Mouse (Mus musculus): ENCODE results near the gene Fxyd7. TPM values are rescaled to one million over a fixed set of nuclear protein-coding genes. Genes with fewer than 3 reads are reported as not detected.

Gene Fxyd7
- not detected for polyA plus RNA-seq (2014; fragmentation: Illumina TruSeq; extraction: RNeasy Lipid Tissue Mini Kit (QIAGEN cat#74804))

GRCm38 (mm10) chr7:31051321-31052021 lies at the start of gene Fxyd7:
Gene Fxyd7, minus strand, starts transcription at chr7:31051467.

GRCm38 (mm10) chr7:31076492-31076891 lies 25.2 kb upstream of the Fxyd7 start, which contains the start of gene Fxyd3:
Gene Fxyd3, minus strand, starts transcription at chr7:31076704.

GRCm38 (mm10) chr7:31059108-31059507 lies 7.8 kb upstream of the Fxyd7 start, which contains the start of gene Lgi4:
Gene Lgi4, plus strand, starts transcription at chr7:31059342.

DNA sequence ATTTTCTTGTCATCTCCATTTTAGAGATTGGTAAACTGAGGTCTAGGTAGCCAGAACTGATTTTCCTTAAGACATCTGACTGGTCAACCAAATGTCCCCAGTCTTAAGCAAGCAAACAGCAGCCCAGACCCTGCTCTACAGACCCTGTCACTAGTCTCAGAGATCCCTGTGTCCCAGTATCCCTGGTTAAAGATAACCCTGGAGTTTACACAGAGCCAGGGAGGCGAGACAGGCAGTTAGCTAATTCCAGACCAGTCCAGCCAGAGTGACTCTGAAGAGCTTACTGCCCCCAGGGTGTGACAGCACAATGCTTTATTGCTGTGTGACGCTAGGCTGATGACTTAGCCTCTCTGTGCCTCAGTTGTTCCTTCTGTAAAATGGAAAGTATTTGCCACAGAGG lies 5.8 kb upstream of the Fxyd7 start, which contains the start of gene Fxyd1:
Gene Fxyd1, minus strand, starts transcription at position 129 of the 400 bp plus-strand sequence.

GRCm38 (mm10) chr7:31042431-31042910 lies 8.8 kb downstream of the Fxyd7 start, which contains the start of gene Fxyd5:
Gene Fxyd5, minus strand, starts transcription at chr7:31042481.

Other genes with a start within 250 kb of the Fxyd7 start
- 0.23 TPM for gene Ffar2, start 227.7 kb downstream of the Fxyd7 start, polyA plus RNA-seq (2014; fragmentation: Illumina TruSeq; extraction: RNeasy Lipid Tissue Mini Kit (QIAGEN cat#74804))
- gene Ffar3, start 195.3 kb downstream of the Fxyd7 start, polyA plus RNA-seq (2014; fragmentation: Illumina TruSeq; extraction: RNeasy Lipid Tissue Mini Kit (QIAGEN cat#74804)): not detected
- not detected for gene Ffar1, start 189.9 kb downstream of the Fxyd7 start, polyA plus RNA-seq (2014; fragmentation: Illumina TruSeq; extraction: RNeasy Lipid Tissue Mini Kit (QIAGEN cat#74804))
- 4.0 TPM for gene Cd22, start 171.1 kb downstream of the Fxyd7 start, polyA plus RNA-seq (2014; fragmentation: Illumina TruSeq; extraction: RNeasy Lipid Tissue Mini Kit (QIAGEN cat#74804))
- gene Mag, start 136.6 kb downstream of the Fxyd7 start, polyA plus RNA-seq (2014; fragmentation: Illumina TruSeq; extraction: RNeasy Lipid Tissue Mini Kit (QIAGEN cat#74804)): not detected
- gene Hamp2, start 126.8 kb downstream of the Fxyd7 start, polyA plus RNA-seq (2014; fragmentation: Illumina TruSeq; extraction: RNeasy Lipid Tissue Mini Kit (QIAGEN cat#74804)): not detected
- gene Hamp, start 107.4 kb downstream of the Fxyd7 start, polyA plus RNA-seq (2014; fragmentation: Illumina TruSeq; extraction: RNeasy Lipid Tissue Mini Kit (QIAGEN cat#74804)): not detected
- 67.2 TPM for gene Usf2, start 94.7 kb downstream of the Fxyd7 start, polyA plus RNA-seq (2014; fragmentation: Illumina TruSeq; extraction: RNeasy Lipid Tissue Mini Kit (QIAGEN cat#74804))
- gene Lsr, start 78.0 kb downstream of the Fxyd7 start, polyA plus RNA-seq (2014; fragmentation: Illumina TruSeq; extraction: RNeasy Lipid Tissue Mini Kit (QIAGEN cat#74804)): 1.8 TPM
- gene Fam187b, start 77.7 kb downstream of the Fxyd7 start, polyA plus RNA-seq (2014; fragmentation: Illumina TruSeq; extraction: RNeasy Lipid Tissue Mini Kit (QIAGEN cat#74804)): 0.71 TPM
- gene Fxyd5, start 9.0 kb downstream of the Fxyd7 start, polyA plus RNA-seq (2014; fragmentation: Illumina TruSeq; extraction: RNeasy Lipid Tissue Mini Kit (QIAGEN cat#74804)): 6.0 TPM
- gene Fxyd1, start 5.7 kb upstream of the Fxyd7 start, polyA plus RNA-seq (2014; fragmentation: Illumina TruSeq; extraction: RNeasy Lipid Tissue Mini Kit (QIAGEN cat#74804)): 4.9 TPM
- gene Lgi4, start 7.9 kb upstream of the Fxyd7 start, polyA plus RNA-seq (2014; fragmentation: Illumina TruSeq; extraction: RNeasy Lipid Tissue Mini Kit (QIAGEN cat#74804)): 0.43 TPM
- gene Fxyd3, start 25.2 kb upstream of the Fxyd7 start, polyA plus RNA-seq (2014; fragmentation: Illumina TruSeq; extraction: RNeasy Lipid Tissue Mini Kit (QIAGEN cat#74804)): 6.1 TPM
- not detected for gene Hpn, start 63.8 kb upstream of the Fxyd7 start, polyA plus RNA-seq (2014; fragmentation: Illumina TruSeq; extraction: RNeasy Lipid Tissue Mini Kit (QIAGEN cat#74804))
- gene Scn1b, start 75.5 kb upstream of the Fxyd7 start, polyA plus RNA-seq (2014; fragmentation: Illumina TruSeq; extraction: RNeasy Lipid Tissue Mini Kit (QIAGEN cat#74804)): 0.48 TPM
- 4.4 TPM for gene Gramd1a, start 104.4 kb upstream of the Fxyd7 start, polyA plus RNA-seq (2014; fragmentation: Illumina TruSeq; extraction: RNeasy Lipid Tissue Mini Kit (QIAGEN cat#74804))
- not detected for gene Scgb2b2, start 239.0 kb upstream of the Fxyd7 start, polyA plus RNA-seq (2014; fragmentation: Illumina TruSeq; extraction: RNeasy Lipid Tissue Mini Kit (QIAGEN cat#74804))
- gene Scgb1b2, start 240.4 kb upstream of the Fxyd7 start, polyA plus RNA-seq (2014; fragmentation: Illumina TruSeq; extraction: RNeasy Lipid Tissue Mini Kit (QIAGEN cat#74804)): not detected

Data from ovary, adult 10 weeks (tissue).